Mouse (Mus musculus) liver, adult 2 months (tissue): ENCODE measurements around the gene Ccdc71. TPM values are rescaled to one million over a fixed set of nuclear protein-coding genes. Genes with fewer than 3 reads are reported as not detected.

Experiments
- DNase-seq: peaks from one replicate; pipeline ENCODE4 v3.0.0-alpha.2; 2011; ENCODE audit warnings: low read depth, low spot score; ENCODE audit errors: extremely low read depth
- H3K27ac ChIP-seq: fragments of 200-500 bp; replicated peaks from 2 replicates; pipeline ENCODE4 v1.5.1; 2012; ENCODE audit warnings: low read depth, mild to moderate bottlenecking, control low read depth, inconsistent platforms, low read length; ENCODE audit not compliant: insufficient read depth
- H3K27me3 ChIP-seq: fragments of 200-500 bp; 2 replicates; pipeline ENCODE4 v1.6.1; 2012; ENCODE audit warnings: mild to moderate bottlenecking, moderate library complexity, low read length, inconsistent platforms; ENCODE audit not compliant: control insufficient read depth, insufficient read depth
- H3K36me3 ChIP-seq: fragments of 200-500 bp; 2 replicates; pipeline ENCODE4 v1.6.1; 2012; ENCODE audit warnings: low read length, inconsistent platforms; ENCODE audit not compliant: control insufficient read depth, insufficient read depth
- H3K4me1 ChIP-seq: fragments of 200-500 bp; 2 replicates; pipeline ENCODE4 v1.6.1; 2011; ENCODE audit warnings: low read length; ENCODE audit not compliant: control insufficient read depth, insufficient read depth
- H3K4me3 ChIP-seq: fragments of 200-500 bp; 2 replicates; pipeline ENCODE4 v1.5.1; 2011; ENCODE audit warnings: low read depth, mild to moderate bottlenecking, control low read depth, low read length, moderate library complexity; ENCODE audit not compliant: insufficient read depth
- H3K79me2 ChIP-seq: fragments of 200-500 bp; 2 replicates; pipeline ENCODE4 v1.6.1; 2012; ENCODE audit warnings: inconsistent platforms, mild to moderate bottlenecking, low read length, moderate library complexity; ENCODE audit not compliant: control insufficient read depth, insufficient read depth
- H3K9ac ChIP-seq: fragments of 200-500 bp; 2 replicates; pipeline ENCODE4 v1.6.1; 2012; ENCODE audit warnings: low read depth, mild to moderate bottlenecking, control low read depth, inconsistent platforms, low read length
- CTCF ChIP-seq: fragments of 200-500 bp; IDR thresholded peaks from 2 replicates; pipeline ENCODE4 v1.5.1; 2011; ENCODE audit warnings: low read depth, low read length, control low read depth
- POLR2A ChIP-seq: fragments of 200-500 bp; IDR thresholded peaks from 2 replicates; pipeline ENCODE4 v1.6.1; 2011; ENCODE audit warnings: low read length, control low read depth; ENCODE audit not compliant: insufficient read depth; ENCODE audit errors: extremely low read depth
- WGBS: fragments of 180-500 bp; shearing (Covaris S2); methylation state at CpG from one replicate; pipeline ENCODE4 v1.1.7; 2018; 5-methylcytosine and 5-hydroxymethylcytosine counted together
- polyA plus RNA-seq: library from polyadenylated mRNA; depleted of rRNA; stranded (reverse); fragments of >200 nt; gene quantifications from 2 replicates; pipeline ENCODE4 v1.2.3, GENCODE M21; 2012
- total RNA-seq: library from RNA; depleted of rRNA; stranded (reverse); fragments of >200 nt; gene quantifications from 2 replicates; pipeline ENCODE4 v1.2.3, GENCODE M21; 2014

Ccdc71 gene
- total and polyA plus RNA-seq, 2 experiments: 5.6 to 13.2 TPM

DNA sequence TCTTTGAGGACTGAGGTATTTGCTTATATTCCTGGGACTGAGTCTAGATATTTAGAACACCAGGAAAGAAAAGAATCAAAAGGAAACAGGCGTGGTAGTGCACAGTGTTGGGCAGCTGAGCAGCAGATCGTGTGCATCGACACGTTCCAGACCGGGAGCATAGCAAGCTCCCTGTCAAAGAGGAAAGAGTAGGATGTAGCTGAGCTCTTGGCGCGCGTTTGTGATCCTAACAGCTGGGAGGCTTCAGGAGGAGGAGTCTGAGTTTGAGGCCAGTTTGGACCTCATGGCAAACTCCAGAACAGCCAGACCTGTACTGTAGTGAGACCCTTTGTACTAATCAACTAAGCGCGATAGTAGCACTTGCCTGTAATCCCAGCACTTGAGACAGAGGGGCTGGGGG, 1.9 kb downstream of the Ccdc71 start:
- H3K4me3 ChIP-seq: no peak overlapping the region
- no peak for TF ChIP-seq POLR2A
- no peak for TF ChIP-seq CTCF
- peaks cover 7% of the 10 kb centered on the region for H3K4me1 ChIP-seq
- no peak overlapping the region for H3K27ac ChIP-seq
- H3K9ac ChIP-seq: no peak overlapping the region
- 80% methylated on average over 10 of the region's 10 CpGs for WGBS
- peaks cover 4% of the 10 kb centered on the region for H3K36me3 ChIP-seq
- H3K79me2 ChIP-seq: peaks cover 5% of the 10 kb centered on the region; the same call in 1 of the 2 replicates
- DNase-seq: no peak
- H3K27me3 ChIP-seq: no peaks in the 10 kb centered on the region

DNA sequence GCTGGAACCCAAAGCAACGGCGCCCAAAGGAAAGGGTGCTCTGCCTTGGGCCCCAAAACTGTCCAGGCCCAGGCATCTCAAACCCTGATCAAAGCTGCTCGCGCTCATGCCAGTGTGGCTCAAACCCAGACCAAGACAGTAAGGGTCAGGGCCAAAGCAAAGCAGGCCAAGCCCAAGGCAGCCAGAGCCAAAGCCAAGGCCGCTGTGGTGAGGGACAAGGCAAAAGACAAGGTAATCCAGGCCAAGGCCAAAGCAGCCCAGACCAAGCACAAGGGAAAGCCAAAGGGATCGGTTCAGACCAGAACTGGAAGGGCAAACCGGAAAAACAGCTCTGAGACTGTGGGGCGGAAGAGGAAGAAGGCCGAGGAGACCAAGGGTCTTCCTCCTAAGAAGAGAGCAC, 3.4 kb downstream of the Ccdc71 start:
- no peaks in the 10 kb centered on the region for H3K27me3 ChIP-seq
- no peak for DNase-seq
- no peak overlapping the region for H3K9ac ChIP-seq
- TF ChIP-seq POLR2A (no peak), CTCF (no peak)
- H3K4me1 ChIP-seq: peaks cover 7% of the 10 kb centered on the region
- H3K27ac ChIP-seq: no peak overlapping the region
- 96% methylated on average over 9 of the region's 9 CpGs for WGBS
- H3K4me3 ChIP-seq: no peak overlapping the region
- H3K36me3 ChIP-seq: peaks cover 4% of the 10 kb centered on the region
- peaks cover 5% of the 10 kb centered on the region; the same call in 1 of the 2 replicates for H3K79me2 ChIP-seq

DNA sequence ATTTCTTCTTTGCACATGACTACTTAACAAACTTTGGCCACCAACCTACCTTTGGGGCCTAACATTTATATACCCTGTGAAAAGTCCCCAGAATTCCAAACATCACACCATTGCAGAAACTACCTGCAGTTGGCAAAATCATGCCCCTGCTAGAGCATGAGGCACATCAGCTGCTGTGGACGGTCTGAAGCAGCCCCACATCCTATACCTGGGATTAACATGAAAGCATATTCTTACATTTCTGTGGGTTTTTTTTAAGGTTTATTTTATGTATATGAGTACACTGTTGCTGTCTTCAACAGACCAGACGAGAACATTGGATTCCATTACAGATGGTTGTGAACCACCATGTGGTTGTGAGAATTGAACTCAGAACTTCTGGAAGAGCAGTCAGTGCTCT, 5.9 kb downstream of the Ccdc71 start:
- H3K9ac ChIP-seq: no peak overlapping the region
- peaks cover 5% of the 10 kb centered on the region; the same call in 1 of the 2 replicates for H3K79me2 ChIP-seq
- H3K27me3 ChIP-seq: no peaks in the 10 kb centered on the region
- H3K4me1 ChIP-seq: peaks cover 5% of the 10 kb centered on the region
- 97% methylated on average over 2 of the region's 2 CpGs for WGBS
- H3K36me3 ChIP-seq: peaks cover 4% of the 10 kb centered on the region
- no peak overlapping the region for H3K4me3 ChIP-seq
- TF ChIP-seq CTCF: no peak
- TF ChIP-seq POLR2A: no peak
- no peak overlapping the region for H3K27ac ChIP-seq
- no peak for DNase-seq

DNA sequence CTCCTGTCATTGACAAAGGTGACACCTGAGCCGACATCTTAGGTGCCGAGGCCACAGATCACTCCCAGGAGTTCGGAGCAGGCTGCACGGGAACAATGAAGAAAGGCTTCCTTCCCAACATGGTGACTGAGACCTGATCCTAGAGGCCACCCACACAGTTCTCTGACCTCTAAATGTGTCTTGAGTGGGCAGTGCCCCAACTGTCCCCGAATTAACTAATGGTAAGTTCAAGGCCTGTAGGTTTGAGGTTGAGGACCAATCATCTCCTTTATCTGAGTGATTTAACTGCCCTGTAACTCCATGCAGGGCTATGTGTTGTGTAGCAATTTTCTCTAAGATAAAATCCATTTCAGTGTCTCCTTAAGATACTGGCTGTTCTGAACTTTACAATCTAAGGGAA, 9.1 kb downstream of the Ccdc71 start:
- no peaks in the 10 kb centered on the region for H3K4me1 ChIP-seq
- TF ChIP-seq CTCF (no peak), POLR2A (no peak)
- DNase-seq: no peak
- H3K4me3 ChIP-seq: no peak overlapping the region
- no peaks in the 10 kb centered on the region for H3K36me3 ChIP-seq
- no peaks in the 10 kb centered on the region for H3K79me2 ChIP-seq
- H3K27ac ChIP-seq: no peak overlapping the region
- no peak overlapping the region for H3K9ac ChIP-seq
- 81% methylated on average over 5 of the region's 5 CpGs for WGBS
- no peaks in the 10 kb centered on the region for H3K27me3 ChIP-seq

- no peak for TF ChIP-seq CTCF
- TF ChIP-seq POLR2A: no peak
- DNase-seq: no peak
- Histone ChIP-seq H3K36me3 (no peaks in the 10 kb centered on the region), H3K9ac (no peak overlapping the region), H3K27me3 (no peaks in the 10 kb centered on the region), H3K4me3 (no peak overlapping the region), H3K79me2 (no peaks in the 10 kb centered on the region), H3K4me1 (no peaks in the 10 kb centered on the region), H3K27ac (no peak overlapping the region)
- WGBS: 65% methylated on average over 4 of the region's 4 CpGs
Measured at GRCm38 (mm10) chr9:108469845-108470244, 9.5 kb downstream of the Ccdc71 start.

DNA sequence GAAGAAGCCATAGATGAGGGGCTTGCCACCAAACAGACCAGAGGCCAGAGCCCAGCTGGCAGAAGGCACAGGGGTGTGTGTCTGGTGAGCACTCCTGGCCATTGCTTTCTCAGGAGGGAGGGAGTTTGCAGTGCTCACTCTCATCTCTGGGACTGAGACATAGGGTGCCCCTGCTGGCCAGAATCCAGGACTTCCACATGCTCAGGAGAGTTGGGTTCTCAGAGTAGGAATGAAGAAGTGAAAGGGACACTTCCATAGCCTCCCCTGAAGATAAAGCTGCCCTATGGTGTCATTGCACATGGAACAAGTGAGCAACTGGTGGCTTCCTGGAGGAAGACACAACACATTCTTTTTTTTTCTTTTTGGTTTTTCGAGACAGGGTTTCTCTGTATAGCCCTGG, 14.2 kb downstream of the Ccdc71 start:
- TF ChIP-seq CTCF: no peak
- TF ChIP-seq POLR2A: no peak
- no peak for DNase-seq
- no peaks in the 10 kb centered on the region for H3K79me2 ChIP-seq
- H3K4me1 ChIP-seq: no peaks in the 10 kb centered on the region
- H3K27ac ChIP-seq: no peak overlapping the region
- no peaks in the 10 kb centered on the region for H3K27me3 ChIP-seq
- no peak overlapping the region for H3K4me3 ChIP-seq
- H3K9ac ChIP-seq: no peak overlapping the region
- no peaks in the 10 kb centered on the region for H3K36me3 ChIP-seq
- 44% methylated on average over 1 of the region's 1 CpGs for WGBS
